Mouse (Mus musculus) cerebellum, postnatal 14 days (tissue): ENCODE results near the gene Rapgef4.

Experiments
- DNase-seq, 2 experiments: peaks; one replicate each; pipeline ENCODE4 v3.0.0; 2021; ENCODE audit warnings: mixed read lengths in 2 of 2

Rapgef4 gene

DNA sequence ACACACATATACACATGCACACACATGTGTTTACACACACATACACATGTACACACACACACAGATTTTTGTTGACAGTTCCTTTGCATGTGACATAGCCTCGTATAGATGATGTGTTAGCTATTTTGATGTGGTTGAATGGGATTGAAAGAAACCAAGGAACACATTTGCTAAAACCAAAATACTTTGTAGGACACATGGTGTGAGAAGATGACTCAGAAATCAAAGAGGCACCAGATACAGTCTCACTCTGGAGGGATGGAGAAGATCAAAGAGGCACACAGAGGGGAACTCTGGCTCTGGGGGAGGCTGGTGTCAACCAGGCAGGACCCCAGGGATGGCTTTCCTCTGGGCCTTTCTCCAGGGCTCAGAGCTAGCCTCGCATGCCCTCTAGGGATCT lies 4.7 kb downstream of the Rapgef4 start:
- DNase-seq = no peak

DNA sequence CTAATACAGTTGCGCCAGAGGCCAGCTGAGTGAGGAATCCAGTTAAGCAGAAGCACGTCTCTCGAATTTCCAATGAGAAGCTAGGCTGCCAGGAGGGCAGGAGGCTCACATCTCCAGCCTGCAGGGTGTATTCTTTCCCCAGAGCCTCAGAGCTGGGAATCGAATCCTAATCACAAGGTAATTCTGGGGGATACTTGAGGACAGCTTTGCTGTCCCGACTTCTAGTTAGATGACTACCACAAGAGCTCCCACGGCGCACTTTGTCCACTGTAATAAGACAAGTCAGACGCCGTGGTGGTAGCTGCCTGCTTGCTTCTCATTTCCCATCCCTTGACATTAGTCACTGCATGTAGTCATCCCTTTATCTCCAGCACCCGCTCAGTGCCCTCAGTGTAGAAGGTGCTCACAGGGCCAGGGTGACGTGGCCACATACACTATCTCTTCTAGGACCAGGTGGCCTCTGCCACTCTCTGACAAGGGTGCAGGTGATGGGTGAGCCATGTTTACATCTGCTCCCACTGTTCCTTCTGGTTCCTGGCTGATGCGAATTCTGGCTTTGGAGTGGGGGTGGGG lies 5.3 kb downstream of the Rapgef4 start:
- peak in 1 of 2 experiments; percentile 15 for DNase-seq

- DNase-seq = no peak
These were observed 7.5 kb downstream of the Rapgef4 start for GRCm38 (mm10) chr2:71988572-71988971.

- DNase-seq = no peak
These were observed 11.1 kb downstream of the Rapgef4 start for GRCm38 (mm10) chr2:71992129-71992528.

DNA sequence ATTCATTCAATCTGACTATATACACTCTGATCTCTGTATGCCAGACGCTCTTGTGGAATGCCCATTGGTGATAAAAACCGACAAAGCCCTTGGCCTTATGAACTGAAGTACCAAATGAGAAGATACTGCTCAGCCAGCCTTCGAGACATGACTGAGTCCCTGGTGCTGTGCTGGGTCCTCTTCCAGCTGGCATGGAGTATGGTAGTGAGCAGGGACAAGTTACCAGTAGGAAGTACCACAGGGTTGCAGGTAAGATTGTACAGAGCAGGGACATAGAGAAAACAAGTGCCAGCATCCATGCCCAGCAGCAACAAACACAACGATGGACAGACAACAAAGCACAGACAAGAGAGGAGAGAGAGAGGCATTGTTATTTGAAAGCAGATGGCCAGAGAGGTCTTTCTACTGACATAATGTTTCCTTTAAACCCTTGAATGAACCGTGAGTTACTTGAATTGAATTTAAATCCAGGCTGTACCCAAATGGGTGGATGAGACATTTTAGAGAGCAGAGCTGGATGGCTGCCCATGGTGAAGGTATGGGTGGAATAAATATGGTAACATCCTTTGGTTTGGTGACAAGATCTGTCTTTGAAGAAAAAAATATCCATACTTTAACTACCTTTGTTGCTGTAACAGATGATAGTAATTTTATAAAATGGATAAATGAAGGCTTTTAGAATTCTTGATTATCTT lies 12.8 kb downstream of the Rapgef4 start:
- DNase-seq = no peak

- DNase-seq = no peak
These were observed 17.5 kb downstream of the Rapgef4 start for GRCm38 (mm10) chr2:71998531-71998930.

GRCm38 (mm10) chr2:72000102-72000501 lies 19.1 kb downstream of the Rapgef4 start:
- DNase-seq = peak in 1 of 2 experiments; percentile 67

GRCm38 (mm10) chr2:72002843-72003370 lies 21.9 kb downstream of the Rapgef4 start:
- no peak for DNase-seq

GRCm38 (mm10) chr2:72003756-72004525 lies 22.9 kb downstream of the Rapgef4 start:
- no peak for DNase-seq

DNA sequence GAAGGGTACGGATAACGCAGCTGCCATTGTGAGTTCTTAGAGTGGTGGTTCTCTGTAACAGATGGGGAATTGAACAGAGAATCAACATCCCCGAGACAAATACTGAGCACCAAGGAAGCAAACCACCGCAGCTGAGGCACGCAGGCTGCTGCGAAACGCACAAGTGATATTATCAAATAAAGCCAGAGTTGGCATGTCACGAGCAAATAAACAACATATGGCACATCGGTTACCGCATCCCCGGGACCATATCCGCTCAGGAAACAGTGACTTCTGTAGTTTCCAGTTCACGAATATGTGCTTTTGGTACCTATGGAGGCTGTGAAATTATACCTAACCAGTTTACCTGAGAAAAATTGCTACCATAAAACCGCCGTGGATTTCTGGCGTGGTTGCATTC lies 24.0 kb downstream of the Rapgef4 start:
- DNase-seq = no peak

DNA sequence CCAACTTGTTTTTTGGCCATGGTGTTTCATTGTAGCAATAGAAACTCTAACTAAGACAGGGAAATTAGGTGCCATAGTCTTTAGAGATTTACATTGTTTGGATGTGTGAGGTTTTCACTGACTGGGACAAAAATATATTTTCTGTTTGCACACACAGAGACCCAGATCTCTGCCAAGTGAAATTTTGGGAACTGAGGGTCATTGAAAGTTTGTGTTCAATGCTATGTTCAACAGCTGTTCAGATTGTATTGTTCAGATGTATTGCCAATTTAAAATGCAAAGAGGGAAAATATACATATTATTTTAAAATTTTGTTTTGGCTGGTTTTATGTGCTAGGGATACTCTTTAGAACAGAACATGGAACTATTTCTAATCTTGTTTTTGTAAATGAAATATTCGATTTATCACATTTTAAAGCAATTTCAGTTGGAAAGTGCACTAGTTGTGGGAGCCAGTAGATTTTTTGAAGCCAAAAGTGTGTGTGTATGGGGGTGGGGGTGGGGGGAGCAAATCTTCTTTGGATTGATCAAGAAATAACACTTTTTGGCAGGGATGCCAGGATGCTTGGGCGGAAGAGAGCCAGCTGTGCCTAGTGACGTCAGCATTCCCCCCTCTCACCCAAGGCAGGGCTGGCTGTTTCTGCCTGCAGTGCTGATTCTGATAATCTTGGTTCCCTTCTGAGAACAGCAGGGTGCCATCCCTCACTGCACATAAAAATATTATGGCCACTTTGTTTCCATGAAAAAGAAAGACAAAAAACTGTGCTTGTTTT lies 28.6 kb downstream of the Rapgef4 start:
- no peak for DNase-seq

DNA sequence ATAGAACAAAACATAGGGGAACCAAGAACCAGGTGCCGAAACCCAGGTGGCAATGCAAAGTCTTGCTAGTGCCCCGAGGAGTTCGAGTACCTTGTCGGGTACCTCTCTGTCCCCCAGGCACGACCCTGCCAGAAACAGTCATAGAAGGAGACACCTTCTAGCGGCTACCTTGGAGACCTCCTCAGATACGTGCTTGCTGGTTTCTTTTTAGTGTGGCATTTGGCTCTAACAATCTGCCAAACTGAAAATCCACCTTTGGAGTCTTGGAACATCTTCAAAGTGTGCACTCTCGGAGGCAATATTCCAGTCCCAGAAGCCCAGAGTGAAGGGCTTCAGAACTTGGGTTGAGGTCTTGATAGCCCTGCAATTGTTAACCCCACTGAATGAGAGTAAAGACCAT lies 34.3 kb downstream of the Rapgef4 start:
- no peak for DNase-seq

- peak in 1 of 2 experiments; percentile 65 for DNase-seq
These were observed 35.0 kb downstream of the Rapgef4 start for GRCm38 (mm10) chr2:72016013-72016412.

GRCm38 (mm10) chr2:72017168-72017567 lies 36.1 kb downstream of the Rapgef4 start:
- peak in 1 of 2 experiments; percentile 60 for DNase-seq

DNA sequence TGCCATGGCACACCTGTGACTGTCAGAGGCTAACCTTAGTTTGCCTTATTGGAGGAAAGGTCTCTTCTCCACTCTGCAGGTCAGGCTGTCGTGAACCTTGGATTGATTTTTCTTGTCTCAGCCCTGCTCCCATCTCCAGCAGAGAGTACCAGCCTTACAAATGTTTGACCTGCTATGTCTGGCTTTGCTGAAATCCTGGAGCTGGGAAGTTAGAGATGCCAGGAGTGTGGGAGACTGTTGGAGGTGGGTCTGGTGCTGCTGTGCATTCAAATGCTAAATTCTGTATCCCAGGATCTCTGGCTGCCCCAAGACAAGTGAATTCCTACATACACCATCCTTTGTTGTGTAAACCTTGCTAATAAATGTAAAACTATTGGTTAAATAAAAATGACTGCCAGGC lies 37.7 kb downstream of the Rapgef4 start:
- DNase-seq = no peak

DNA sequence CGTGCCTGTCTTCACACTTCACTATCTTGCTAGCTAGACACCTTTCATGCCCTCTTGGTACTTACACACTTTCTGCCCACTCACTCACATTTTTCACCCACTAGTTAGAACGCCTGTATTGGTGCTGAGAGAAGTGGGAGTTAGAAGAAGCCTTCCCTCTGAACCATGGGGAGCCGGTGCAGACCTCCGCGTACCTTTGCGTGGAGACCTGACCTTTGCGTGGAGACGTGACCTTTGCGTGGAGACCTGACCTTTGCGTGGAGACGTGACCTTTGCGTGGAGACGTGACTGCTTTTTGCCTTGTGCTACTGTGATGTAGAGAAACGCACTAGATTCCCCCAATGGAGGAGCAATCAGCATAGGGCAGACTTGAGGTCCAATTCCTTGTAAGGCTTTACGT lies 39.7 kb downstream of the Rapgef4 start:
- no peak for DNase-seq

GRCm38 (mm10) chr2:72021440-72021839 lies 40.4 kb downstream of the Rapgef4 start:
- peak in 1 of 2 experiments; percentile 31 for DNase-seq

DNA sequence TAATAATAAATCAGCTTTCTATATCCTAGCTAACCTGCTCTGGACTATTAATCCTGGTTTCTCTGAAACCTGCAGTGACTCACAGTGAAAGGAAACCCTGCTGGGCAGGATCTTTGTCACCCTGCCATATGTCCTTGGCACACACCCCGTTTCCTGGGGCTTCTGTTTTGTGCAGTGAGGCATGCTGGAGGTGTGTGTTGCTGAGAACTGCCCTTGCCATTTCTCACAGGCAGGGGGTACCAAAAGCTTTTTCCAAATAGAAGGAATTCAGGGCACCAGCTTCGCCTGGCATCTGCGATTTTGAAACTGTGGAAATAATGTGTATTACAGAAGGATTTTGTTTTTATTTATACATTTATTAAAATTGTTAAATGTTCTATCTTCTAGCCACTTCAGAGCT lies 40.8 kb downstream of the Rapgef4 start:
- DNase-seq = peak; percentile 98 to 100

DNA sequence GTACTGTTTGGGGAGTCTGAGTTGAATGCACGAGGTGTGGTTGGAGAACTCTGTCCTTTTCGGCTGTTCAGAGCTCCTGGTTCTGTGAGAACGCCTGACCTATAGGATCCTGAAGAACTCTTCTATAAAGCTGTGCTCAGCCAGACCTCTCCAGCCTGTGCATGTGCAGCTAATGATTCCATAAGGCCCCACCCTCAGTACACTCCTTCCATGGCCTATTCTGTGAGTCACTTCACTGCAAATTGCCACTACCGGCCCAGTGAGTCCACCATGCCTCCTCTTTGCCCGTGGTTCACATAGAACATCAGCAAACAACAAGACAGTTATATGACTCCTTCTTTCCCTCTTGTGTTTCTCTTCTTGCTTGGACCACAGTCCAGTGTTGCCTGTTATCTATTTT lies 42.8 kb downstream of the Rapgef4 start:
- DNase-seq = no peak

DNA sequence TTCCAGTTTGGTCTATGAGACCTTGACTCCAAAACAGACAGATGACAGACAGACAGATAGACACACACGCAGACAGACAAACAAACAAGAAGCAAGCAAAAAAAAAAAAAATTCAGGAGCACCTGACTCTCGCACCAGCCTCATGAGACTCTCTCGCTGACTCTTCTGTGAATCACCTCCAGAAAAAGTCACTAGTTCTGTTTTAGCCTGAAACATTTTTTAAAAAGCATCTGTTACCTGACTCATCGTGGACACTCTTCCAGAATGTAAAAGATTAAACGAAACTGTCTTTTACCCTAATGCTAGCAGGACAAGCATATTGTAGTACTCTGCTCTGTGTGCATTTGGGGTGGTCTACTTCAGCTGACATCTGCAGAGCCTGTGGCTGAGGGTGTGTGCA lies 44.6 kb downstream of the Rapgef4 start:
- DNase-seq = no peak

GRCm38 (mm10) chr2:72026506-72026905 lies 45.5 kb downstream of the Rapgef4 start:
- no peak for DNase-seq

DNA sequence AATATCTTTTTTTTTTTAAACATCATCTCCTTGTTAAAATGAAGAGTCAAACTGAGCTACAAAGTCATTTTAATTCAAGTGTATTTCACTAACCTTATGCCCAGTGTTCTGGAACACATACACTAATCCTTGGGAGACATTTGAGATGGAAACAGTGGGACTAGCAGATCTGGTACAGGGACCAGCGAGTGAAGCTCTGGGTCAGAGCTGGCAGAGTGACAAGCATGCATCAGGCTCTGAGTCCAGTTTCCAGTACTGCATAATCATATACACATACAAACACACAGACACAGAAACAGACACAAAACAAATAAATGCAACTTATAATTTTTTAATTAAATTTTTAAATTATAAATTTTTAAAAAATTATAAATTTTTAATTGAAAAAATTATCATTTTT lies 48.0 kb downstream of the Rapgef4 start:
- DNase-seq = peak; percentile 61 to 69

GRCm38 (mm10) chr2:72029586-72030144 lies 48.6 kb downstream of the Rapgef4 start:
- DNase-seq = peak; percentile 30 to 57
